Mouse (Mus musculus) embryonic facial prominence, embryonic 12.5 days (tissue): ENCODE measurements around the gene Gabra6. TPM values are rescaled to one million over a fixed set of nuclear protein-coding genes. Genes with fewer than 3 reads are reported as not detected.

Experiments used
- polyA plus RNA-seq: library from polyadenylated mRNA; unstranded; fragments of >200 nt; fragmentation: Nextera tagmentation; extraction: Ambion mirVana; gene quantifications from 2 replicates; pipeline ENCODE4 v1.2.1, GENCODE M21; 2016

Gene Gabra6
- polyA plus RNA-seq, 1 experiment from 2014 or later = not detected

Other genes with a start within 250 kb of the Gabra6 start
- gene Gabra1, start 138.1 kb downstream of the Gabra6 start, polyA plus RNA-seq = 5.8 and 5.9 TPM in 2 replicates
- 2.9 and 3.1 TPM in 2 replicates for gene Gabrb2, start 98.7 kb upstream of the Gabra6 start, polyA plus RNA-seq